Mouse (Mus musculus) thymus, adult 2 months (tissue): ENCODE results near the gene Dnajb4. TPM values are rescaled to one million over a fixed set of nuclear protein-coding genes. Genes with fewer than 3 reads are reported as not detected.

Experiments used
- DNase-seq: peaks from one replicate; pipeline ENCODE4 v3.0.0; 2021
- H3K27ac ChIP-seq: fragments of 200-500 bp; 2 replicates; pipeline ENCODE4 v1.5.1; 2012; ENCODE audit warnings: low read length, control low read depth; ENCODE audit not compliant: control insufficient read depth, insufficient read depth
- H3K27me3 ChIP-seq: fragments of 200-500 bp; 2 replicates; pipeline ENCODE4 v1.6.1; 2012; ENCODE audit warnings: mild to moderate bottlenecking, low read length, moderate library complexity, mixed read lengths; ENCODE audit not compliant: control insufficient read depth, insufficient read depth
- H3K36me3 ChIP-seq: fragments of 200-500 bp; 2 replicates; pipeline ENCODE4 v1.6.1; 2012; ENCODE audit warnings: mild to moderate bottlenecking, low read length, moderate library complexity; ENCODE audit not compliant: control insufficient read depth, insufficient read depth
- H3K4me1 ChIP-seq: fragments of 200-500 bp; replicated peaks from 2 replicates; pipeline ENCODE4 v1.6.1; 2012; ENCODE audit warnings: low read length; ENCODE audit not compliant: control insufficient read depth, insufficient read depth
- H3K4me3 ChIP-seq: fragments of 200-500 bp; 2 replicates; pipeline ENCODE4 v1.5.1; 2012; ENCODE audit warnings: mild to moderate bottlenecking, low read length, control low read depth, moderate library complexity; ENCODE audit not compliant: control insufficient read depth, insufficient read depth
- CTCF ChIP-seq: fragments of 200-500 bp; IDR thresholded peaks from 2 replicates; pipeline ENCODE4 v1.5.1; 2012; ENCODE audit warnings: mild to moderate bottlenecking, control low read depth, low read length, moderate library complexity, borderline replicate concordance; ENCODE audit not compliant: control insufficient read depth, poor library complexity, insufficient read depth; ENCODE audit errors: extremely low read depth
- POLR2A ChIP-seq: fragments of 200-500 bp; IDR thresholded peaks from 2 replicates; pipeline ENCODE4 v1.6.1; 2012; ENCODE audit warnings: mild to moderate bottlenecking, low read length, control low read depth, moderate library complexity; ENCODE audit not compliant: control insufficient read depth, poor library complexity, insufficient read depth; ENCODE audit errors: extremely low read depth
- WGBS: fragments of 180-500 bp; shearing (Covaris S2); methylation state at CpG from one replicate; pipeline ENCODE4 v1.1.7; 2018; 5-methylcytosine and 5-hydroxymethylcytosine counted together
- polyA plus RNA-seq: library from polyadenylated mRNA; depleted of rRNA; stranded (reverse); fragments of >200 nt; gene quantifications from 2 replicates; pipeline ENCODE4 v1.2.3, GENCODE M21; 2012

The Dnajb4 gene
- polyA plus RNA-seq, 1 experiment: 9.2 TPM

GRCm38 (mm10) chr3:152228843-152229242 is 18.7 kb upstream of the Dnajb4 start:
- H3K4me1 ChIP-seq: no peaks in the 10 kb centered on the region
- 99% methylated on average over 7 of the region's 7 CpGs for WGBS

DNA sequence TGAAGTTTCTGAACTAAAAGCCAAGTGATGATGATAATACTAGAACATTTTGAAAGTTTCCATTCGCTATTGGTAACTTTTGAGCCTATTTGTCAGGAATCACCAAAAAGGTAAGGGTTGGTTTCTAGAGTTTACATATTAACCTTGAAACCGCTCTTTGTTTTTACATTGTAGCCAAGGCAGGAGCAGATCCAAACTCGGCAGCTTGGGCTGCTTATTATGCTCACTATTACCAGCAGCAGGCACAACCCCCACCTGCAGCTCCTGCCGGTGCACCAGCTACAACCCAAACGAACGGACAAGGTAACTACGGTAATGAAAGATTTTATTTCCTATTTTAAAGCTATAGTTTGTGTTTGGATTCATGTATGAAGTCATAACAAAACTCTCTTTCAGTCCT is 15.8 kb upstream of the Dnajb4 start:
- peaks cover 99% of the 10 kb centered on the region for H3K36me3 ChIP-seq
- H3K4me3 ChIP-seq: no peak overlapping the region
- 97% methylated on average over 7 of the region's 7 CpGs for WGBS
- TF ChIP-seq CTCF (no peak), POLR2A (no peak)
- H3K27me3 ChIP-seq: no peaks in the 10 kb centered on the region
- H3K27ac ChIP-seq: no peak overlapping the region
- H3K4me1 ChIP-seq: no peaks in the 10 kb centered on the region
- no peak for DNase-seq

More at GRCm38 (mm10) chr3:152228843-152229242, 18.7 kb upstream of the Dnajb4 start:
- no peak overlapping the region for H3K4me3 ChIP-seq
- no peaks in the 10 kb centered on the region for H3K27me3 ChIP-seq
- H3K27ac ChIP-seq: no peak overlapping the region
- peaks cover 93% of the 10 kb centered on the region for H3K36me3 ChIP-seq
- no peak for DNase-seq
- TF ChIP-seq CTCF: no peak
- TF ChIP-seq POLR2A: no peak

- Histone ChIP-seq H3K27ac (no peak overlapping the region), H3K4me1 (no peaks in the 10 kb centered on the region), H3K27me3 (no peaks in the 10 kb centered on the region), H3K36me3 (peaks cover 99% of the 10 kb centered on the region), H3K4me3 (no peak overlapping the region)
- TF ChIP-seq CTCF (no peak), POLR2A (no peak)
- DNase-seq: no peak
Measured at GRCm38 (mm10) chr3:152224918-152225317, 14.8 kb upstream of the Dnajb4 start.

DNA sequence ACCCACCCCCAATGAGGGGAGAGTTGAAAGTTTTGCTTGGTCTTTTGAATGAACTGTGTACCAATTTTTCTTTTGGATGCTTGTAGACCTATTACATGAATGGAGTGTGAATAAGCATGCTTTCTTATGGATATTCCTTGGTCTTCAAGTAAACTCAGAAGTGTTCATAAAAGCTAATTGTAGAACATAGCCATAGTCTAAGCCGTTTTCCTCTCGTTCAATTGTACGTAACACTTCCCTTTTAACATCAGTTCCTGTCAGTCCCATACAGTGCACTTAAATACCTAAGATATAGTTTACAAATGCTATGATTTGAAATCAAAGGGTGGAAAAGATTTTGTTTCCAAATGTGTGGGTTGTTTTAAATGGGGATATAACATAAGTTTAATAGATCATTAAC is 3.3 kb upstream of the Dnajb4 start:
- Histone ChIP-seq H3K36me3 (peaks cover 31% of the 10 kb centered on the region), H3K27me3 (no peaks in the 10 kb centered on the region), H3K4me3 (no peak overlapping the region), H3K4me1 (peaks cover 5% of the 10 kb centered on the region), H3K27ac (no peak overlapping the region)
- TF ChIP-seq POLR2A (no peak), CTCF (no peak)
- WGBS: 28% methylated on average over 3 of the region's 3 CpGs
- DNase-seq: no peak

DNA sequence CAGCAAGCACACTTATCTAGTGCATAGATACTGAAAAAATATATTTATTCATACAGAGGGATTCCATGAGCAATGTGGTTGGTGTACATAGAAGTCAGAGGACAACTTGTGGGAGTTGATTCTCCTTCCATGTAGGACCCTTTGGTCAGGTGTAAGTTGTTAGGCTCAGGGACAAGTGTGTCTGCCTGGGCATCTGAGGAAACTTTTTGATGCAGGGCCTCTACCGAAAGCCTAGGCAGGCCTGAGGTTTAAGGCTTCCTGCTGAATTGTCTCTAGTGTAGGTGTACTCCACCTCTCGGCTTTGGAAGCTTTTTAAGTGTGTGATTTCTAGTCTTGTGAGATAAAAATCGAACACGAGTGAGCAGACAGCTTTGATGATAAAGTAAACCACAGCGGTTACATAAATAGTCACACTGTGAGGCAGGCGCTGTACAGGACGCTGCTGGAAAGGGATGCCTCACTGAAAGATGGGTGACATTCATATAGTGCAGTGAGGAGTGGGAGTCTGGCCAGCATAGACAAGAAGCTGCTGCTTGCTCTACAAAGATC is 1.7 kb upstream of the Dnajb4 start:
- TF ChIP-seq POLR2A (no peak), CTCF (no peak)
- DNase-seq: peak; percentile 45
- Histone ChIP-seq H3K36me3 (peaks cover 15% of the 10 kb centered on the region), H3K27me3 (no peaks in the 10 kb centered on the region), H3K4me1 (peaks cover 5% of the 10 kb centered on the region), H3K27ac (peak overlapping the region; percentile 69; the same call in 1 of the 2 replicates), H3K4me3 (no peak overlapping the region; the same call in 1 of the 2 replicates)
- under 1% methylated on average over 7 of the region's 7 CpGs for WGBS

GRCm38 (mm10) chr3:152210728-152211391 is 758 bp upstream of the Dnajb4 start:
- peak overlapping the region; percentile 70 for H3K4me3 ChIP-seq
- no peaks in the 10 kb centered on the region for H3K27me3 ChIP-seq
- WGBS: under 1% methylated on average over 68 of the region's 68 CpGs
- TF ChIP-seq CTCF: no peak
- TF ChIP-seq POLR2A: no peak
- DNase-seq: peak; percentile 76
- peaks cover 5% of the 10 kb centered on the region for H3K36me3 ChIP-seq
- H3K4me1 ChIP-seq: peaks cover 5% of the 10 kb centered on the region
- H3K27ac ChIP-seq: peak overlapping the region; percentile 69
